Mouse (Mus musculus): ENCODE results near the gene Ak5. TPM values are rescaled to one million over a fixed set of nuclear protein-coding genes. Genes with fewer than 3 reads are reported as not detected.
A peak's percentile ranks its signal among the peaks of the same experiment; 100 is the strongest.

Ak5 gene
- polyA plus RNA-seq, 1 experiment from 2014 or later, result 2.0 TPM

DNA sequence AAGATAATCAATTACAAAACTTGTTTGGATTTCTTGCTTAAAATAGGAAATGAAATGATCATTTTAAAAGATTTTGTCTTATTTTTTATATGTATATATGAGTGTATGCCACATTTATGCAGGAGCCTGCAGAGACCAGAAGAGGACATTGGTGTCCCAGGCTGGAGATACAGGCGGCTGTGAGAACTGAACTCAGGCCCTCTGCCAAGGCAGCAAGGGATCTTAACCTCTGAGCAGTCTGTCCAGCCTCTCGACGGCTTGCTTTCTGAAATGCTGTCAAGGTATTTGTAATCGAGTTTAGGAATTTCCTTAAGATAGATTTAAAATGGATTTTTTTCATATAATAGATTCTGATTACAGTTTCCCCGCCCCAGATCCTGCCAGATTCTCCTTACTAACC is 20.4 kb upstream of the Ak5 start:
- no peaks in the 10 kb centered on the region for H3K27me3 ChIP-seq (ENCODE audit: low read depth, poor library complexity, severe bottlenecking)
- no peaks in the 10 kb centered on the region for H3K36me3 ChIP-seq
- no peak overlapping the region for H3K27ac ChIP-seq
- no peaks in the 10 kb centered on the region for H3K4me1 ChIP-seq
- 87% methylated on average over 5 of the region's 5 CpGs for WGBS
- H3K4me3 ChIP-seq, result no peak overlapping the region
- H3K9me3 ChIP-seq (replicated peaks), result no peaks in the 10 kb centered on the region
- no peak for DNase-seq (ENCODE audit: low spot score)

DNA sequence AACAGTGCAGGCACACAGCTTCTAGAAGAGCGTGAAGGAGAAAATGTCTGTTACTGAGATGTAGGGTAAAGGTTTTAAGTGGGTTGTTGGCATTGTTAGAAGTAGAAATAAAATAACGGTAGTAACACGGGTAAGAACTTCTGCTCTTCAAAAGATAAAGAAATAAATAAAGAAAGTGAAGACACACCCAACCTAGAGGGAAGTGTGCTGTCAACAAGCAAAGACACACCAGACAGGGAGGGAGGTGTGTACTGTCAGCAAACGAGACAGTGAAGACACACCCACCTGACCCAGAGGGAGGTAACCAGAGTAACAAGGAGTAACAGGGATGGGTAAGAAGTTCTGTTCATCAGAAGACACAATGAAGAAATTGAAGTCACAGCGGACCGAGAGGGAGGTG is 6.5 kb upstream of the Ak5 start:
- Histone ChIP-seq H3K9me3 (replicated peaks) (no peaks in the 10 kb centered on the region), H3K4me3 (no peak overlapping the region), H3K4me1 (0 out of 2 replicates have a peak, but pooled peaks cover 3% of the 10 kb centered on the region), H3K36me3 (no peaks in the 10 kb centered on the region), H3K27ac (no peak overlapping the region), H3K27me3 (ENCODE audit: low read depth, poor library complexity, severe bottlenecking) (peaks cover 9% of the 10 kb centered on the region; the same call in 1 of the 2 replicates)
- DNase-seq (ENCODE audit: low spot score), result no peak
- WGBS, result 84% methylated on average over 6 of the region's 6 CpGs

DNA sequence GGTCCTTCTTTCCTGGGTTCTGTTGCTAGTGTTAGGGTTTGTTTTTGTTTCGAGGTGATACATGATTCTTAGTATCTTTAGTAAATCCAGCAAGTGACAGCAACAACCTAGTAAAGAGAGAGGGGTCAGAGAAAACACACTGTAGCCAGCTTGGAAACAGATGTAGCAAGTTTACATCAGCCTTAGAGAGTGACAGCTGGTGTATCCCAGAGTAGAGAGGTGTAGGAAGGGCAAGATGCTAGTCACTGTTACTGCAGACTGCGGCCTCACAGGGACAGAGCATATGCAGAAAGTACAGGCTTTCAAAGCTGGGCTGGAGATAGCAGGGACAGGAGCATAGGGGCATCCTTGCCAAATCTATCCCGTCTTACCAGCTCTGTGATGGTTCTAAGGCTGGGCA is 1.6 kb upstream of the Ak5 start:
- Histone ChIP-seq H3K9me3 (replicated peaks) (no peaks in the 10 kb centered on the region), H3K36me3 (no peaks in the 10 kb centered on the region), H3K27me3 (ENCODE audit: low read depth, poor library complexity, severe bottlenecking) (peaks cover 57% of the 10 kb centered on the region), H3K4me1 (peaks cover 17% of the 10 kb centered on the region), H3K4me3 (no peak overlapping the region), H3K27ac (no peak overlapping the region)
- 83% methylated on average over 3 of the region's 3 CpGs for whole genome bisulfite sequencing
- no peak for DNase-seq (ENCODE audit: low spot score)

DNA sequence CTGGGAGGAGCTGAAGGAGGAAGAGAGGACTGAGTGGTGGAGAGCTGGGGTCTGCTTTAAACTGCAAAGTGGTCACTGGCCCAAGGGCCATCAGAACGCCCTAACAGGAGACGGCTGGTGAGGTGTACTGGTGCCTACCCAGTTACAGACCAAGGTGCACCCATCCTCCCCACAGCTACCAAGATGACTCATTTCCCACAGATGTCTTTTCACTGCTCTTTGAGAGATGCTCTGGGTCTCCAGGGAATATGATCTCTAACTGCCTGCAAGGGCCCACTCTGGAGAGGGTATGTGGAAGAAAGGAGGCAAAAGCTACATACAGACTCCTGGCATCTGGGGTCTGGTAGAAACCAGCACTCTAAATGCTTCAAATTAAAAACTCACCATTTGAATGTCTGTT is 633 bp upstream of the Ak5 start:
- Histone ChIP-seq H3K9me3 (replicated peaks) (no peaks in the 10 kb centered on the region), H3K36me3 (no peaks in the 10 kb centered on the region), H3K4me3 (no peak overlapping the region), H3K27me3 (ENCODE audit: low read depth, poor library complexity, severe bottlenecking) (peaks cover 61% of the 10 kb centered on the region), H3K4me1 (peaks cover 17% of the 10 kb centered on the region), H3K27ac (no peak overlapping the region)
- 63% methylated on average over 2 of the region's 2 CpGs for WGBS
- no peak for DNase-seq (ENCODE audit: low spot score)

DNA sequence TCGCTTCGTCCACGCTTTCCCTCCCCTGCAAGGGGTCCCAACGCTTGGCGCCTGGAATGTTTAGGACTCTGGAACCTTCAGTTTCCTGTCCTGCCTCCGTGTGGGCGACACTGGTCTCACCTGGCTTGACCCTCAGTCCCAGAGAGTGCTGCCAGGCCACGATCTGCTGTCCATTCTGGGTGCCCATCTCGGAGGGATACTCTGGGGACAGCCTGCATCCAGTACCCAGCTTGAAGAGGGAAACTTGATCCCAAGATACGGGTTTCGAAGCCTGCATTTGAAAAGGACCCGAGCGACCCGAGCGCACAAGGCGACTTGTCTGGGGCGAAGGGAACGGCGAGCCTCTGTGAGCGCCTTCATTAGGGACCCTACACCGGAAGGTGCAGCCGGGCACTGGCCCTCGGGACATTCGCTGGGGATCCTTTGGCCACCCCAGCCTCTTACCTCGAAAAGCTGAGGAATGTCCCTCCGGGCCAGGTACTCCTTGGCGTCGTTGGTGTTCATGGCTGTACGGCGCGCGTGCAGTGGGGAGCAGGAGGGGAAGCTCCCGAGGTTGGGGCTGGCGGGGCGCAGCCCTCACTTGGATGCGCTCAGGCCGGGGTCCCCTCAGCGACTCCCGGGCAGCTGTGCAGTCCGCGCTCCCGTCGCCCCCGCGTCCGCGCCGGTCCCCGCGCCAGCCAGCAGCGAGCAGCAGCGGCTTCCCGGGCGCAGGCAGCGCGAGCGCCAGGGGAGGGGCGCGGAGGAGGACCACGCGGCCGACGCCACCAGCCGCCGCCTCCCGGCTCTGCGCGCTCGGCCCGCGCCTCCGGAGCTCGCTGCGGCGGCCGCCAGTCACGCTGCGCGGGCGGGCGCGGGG is 576 bp downstream of the Ak5 start:
- Histone ChIP-seq H3K27ac (peak overlapping the region; percentile 82), H3K4me1 (peaks cover 17% of the 10 kb centered on the region), H3K36me3 (no peaks in the 10 kb centered on the region), H3K4me3 (peak overlapping the region; percentile 68), H3K9me3 (replicated peaks) (no peaks in the 10 kb centered on the region), H3K27me3 (ENCODE audit: low read depth, poor library complexity, severe bottlenecking) (peaks cover 61% of the 10 kb centered on the region)
- WGBS, result under 1% methylated on average over 81 of the region's 82 CpGs
- DNase-seq (ENCODE audit: low spot score), result peak; percentile 76

DNA sequence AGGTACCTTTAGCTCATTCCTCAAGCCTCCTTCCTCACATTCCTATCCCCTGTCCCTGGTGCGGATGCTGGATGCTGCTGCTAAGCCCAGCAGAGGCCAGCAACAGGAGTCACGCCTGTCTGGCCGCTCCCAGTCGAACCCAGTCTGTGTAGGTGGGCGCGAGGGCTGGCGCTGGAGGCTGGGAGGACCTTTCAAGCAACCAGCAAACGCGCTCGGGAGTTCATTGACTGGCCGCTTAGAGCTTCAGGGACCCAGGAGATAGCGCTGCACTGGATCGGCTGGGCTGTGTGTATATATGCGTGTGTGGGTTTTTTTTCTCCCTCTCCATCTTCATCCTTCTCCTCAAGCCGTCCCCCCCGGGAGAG is 1.2 kb downstream of the Ak5 start:
- Histone ChIP-seq H3K36me3 (no peaks in the 10 kb centered on the region), H3K4me1 (peaks cover 17% of the 10 kb centered on the region), H3K27me3 (ENCODE audit: low read depth, poor library complexity, severe bottlenecking) (peaks cover 57% of the 10 kb centered on the region), H3K27ac (no peak overlapping the region), H3K4me3 (peak overlapping the region; percentile 68), H3K9me3 (replicated peaks) (no peaks in the 10 kb centered on the region)
- peak; percentile 67 for DNase-seq (ENCODE audit: low spot score)
- WGBS, result under 1% methylated on average over 16 of the region's 16 CpGs

DNA sequence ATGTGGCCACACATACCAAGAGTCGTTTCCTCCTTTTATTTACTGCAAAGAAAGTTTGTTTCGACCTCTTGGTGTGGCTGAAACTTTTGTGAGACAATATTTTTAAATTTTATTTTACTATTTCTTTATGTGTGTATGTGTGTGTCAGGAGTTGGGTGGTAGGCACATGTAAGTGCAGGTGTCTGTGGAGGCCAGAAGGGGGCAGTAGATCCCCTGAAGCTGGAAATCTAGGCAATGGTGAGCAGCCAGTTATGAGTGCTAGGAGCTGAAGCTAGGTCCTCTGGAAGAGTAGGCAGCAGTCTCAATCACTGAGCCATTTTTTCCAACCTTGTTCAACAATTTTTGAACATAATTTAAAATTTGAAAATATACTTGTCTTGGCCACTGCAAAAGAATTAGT is 9.6 kb downstream of the Ak5 start:
- no peak overlapping the region for H3K4me3 ChIP-seq
- WGBS, result 86% methylated on average over 2 of the region's 2 CpGs
- H3K9me3 ChIP-seq (replicated peaks), result no peaks in the 10 kb centered on the region
- H3K27me3 ChIP-seq (ENCODE audit: low read depth, poor library complexity, severe bottlenecking), result no peaks in the 10 kb centered on the region
- DNase-seq (ENCODE audit: low spot score), result no peak
- no peaks in the 10 kb centered on the region for H3K4me1 ChIP-seq
- no peak overlapping the region for H3K27ac ChIP-seq
- no peaks in the 10 kb centered on the region for H3K36me3 ChIP-seq

DNA sequence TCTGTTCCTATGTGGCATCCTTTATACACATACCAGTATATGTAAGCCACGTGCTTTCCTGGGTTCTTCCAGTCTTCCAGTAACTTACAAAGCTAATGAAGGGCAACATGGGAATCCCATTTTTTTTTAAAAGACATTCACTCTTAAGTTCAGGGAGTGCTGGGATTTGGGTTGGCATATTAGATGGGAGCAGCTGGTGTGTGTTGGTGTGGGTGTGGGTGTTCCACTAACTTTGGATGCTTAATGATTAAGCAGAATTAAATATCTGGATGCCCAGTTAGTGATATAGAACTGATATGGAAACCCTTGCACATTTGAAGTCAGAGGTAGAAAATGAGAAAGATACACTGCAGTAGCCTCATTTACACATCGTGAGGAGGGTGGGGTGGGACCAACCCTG is 16.2 kb downstream of the Ak5 start:
- H3K36me3 ChIP-seq, result no peaks in the 10 kb centered on the region
- H3K27me3 ChIP-seq (ENCODE audit: low read depth, poor library complexity, severe bottlenecking), result no peaks in the 10 kb centered on the region
- whole genome bisulfite sequencing, result 84% methylated on average over 2 of the region's 2 CpGs
- H3K4me3 ChIP-seq, result no peak overlapping the region
- DNase-seq (ENCODE audit: low spot score), result no peak
- H3K27ac ChIP-seq, result no peak overlapping the region
- H3K9me3 ChIP-seq (replicated peaks), result no peaks in the 10 kb centered on the region
- H3K4me1 ChIP-seq, result no peaks in the 10 kb centered on the region

DNA sequence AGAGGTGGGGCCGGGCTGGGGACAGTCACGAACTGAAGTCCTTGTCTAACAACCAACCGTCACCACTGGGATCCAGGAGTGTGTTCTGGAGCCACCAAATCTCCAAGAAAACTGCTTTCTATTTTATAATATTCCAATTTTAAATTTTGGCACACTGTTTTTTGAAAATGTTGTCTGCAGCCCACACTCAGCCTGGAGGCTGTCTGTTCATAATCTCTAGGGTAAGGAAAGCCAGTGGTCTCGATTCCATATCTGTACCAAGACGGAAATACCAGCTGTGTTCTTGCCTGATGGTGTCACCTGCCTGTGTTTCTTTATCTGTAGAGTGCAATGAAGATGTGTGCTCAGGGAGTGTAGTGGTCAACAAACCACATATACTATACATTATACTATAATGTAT is 23.6 kb downstream of the Ak5 start:
- no peaks in the 10 kb centered on the region for H3K4me1 ChIP-seq
- WGBS, result 84% methylated on average over 5 of the region's 5 CpGs
- H3K27ac ChIP-seq, result no peak overlapping the region
- no peak overlapping the region for H3K4me3 ChIP-seq
- H3K27me3 ChIP-seq (ENCODE audit: low read depth, poor library complexity, severe bottlenecking), result no peaks in the 10 kb centered on the region
- DNase-seq (ENCODE audit: low spot score), result no peak
- H3K9me3 ChIP-seq (replicated peaks), result no peaks in the 10 kb centered on the region
- H3K36me3 ChIP-seq, result no peaks in the 10 kb centered on the region

DNA sequence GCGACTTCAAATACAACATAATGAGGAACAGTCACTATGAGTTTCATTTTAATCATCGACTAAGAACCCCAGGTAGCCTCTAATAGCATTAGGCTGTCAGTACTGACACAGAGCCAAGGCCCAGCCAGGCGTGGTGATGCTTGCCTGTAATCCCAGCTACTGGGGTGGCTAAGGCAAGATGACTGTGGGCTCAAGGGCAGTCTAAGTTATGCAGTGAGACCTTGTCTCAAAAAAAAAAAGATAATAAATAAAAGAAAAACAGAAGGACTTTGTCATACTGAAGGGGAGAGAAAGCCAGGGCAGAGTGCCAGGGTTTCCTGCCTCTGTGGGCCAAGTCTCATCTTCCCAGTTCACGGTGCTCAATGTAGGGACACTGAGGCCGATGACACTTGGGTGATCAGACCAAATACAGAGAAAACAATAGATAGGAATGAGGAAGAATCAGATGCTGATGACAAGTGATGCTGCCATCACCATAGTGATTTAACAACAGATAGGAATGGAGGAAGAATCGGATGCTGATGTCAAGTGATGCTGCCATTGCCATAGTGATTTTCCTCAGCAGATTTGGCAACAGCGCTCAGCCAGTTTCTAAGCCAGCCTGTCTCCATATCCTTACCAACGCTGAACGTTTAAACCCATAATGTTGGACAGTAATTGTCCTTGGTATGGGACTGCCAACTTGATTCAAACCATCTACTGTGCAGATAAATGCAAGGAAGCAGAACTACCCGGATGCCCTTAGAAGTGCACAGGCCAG is 42.9 kb downstream of the Ak5 start:
- 87% methylated on average over 10 of the region's 10 CpGs for WGBS
- Histone ChIP-seq H3K36me3 (no peaks in the 10 kb centered on the region), H3K4me1 (no peaks in the 10 kb centered on the region), H3K9me3 (replicated peaks) (no peaks in the 10 kb centered on the region), H3K27me3 (ENCODE audit: low read depth, poor library complexity, severe bottlenecking) (no peaks in the 10 kb centered on the region), H3K4me3 (no peak overlapping the region), H3K27ac (no peak overlapping the region)
- DNase-seq (ENCODE audit: low spot score), result no peak

DNA sequence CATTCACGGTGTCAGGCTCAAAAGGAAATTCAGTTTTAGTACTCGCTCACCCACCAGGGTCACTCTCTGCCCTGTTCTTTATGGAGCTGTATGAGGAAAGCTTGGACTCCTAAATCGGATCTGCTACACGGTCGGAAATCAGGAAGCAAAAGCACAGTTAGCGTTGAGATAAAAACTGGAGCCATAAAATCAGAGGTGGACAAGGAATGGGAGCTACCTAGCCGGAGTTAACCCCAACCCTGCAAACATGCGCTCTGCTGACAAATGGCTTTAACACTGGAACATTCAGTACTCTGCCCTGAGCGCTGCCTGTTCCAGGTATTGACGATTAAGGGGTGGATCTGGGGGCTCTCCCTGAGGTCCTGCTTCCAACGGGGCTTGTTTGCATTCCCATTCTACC is 47.6 kb downstream of the Ak5 start:
- Histone ChIP-seq H3K9me3 (replicated peaks) (no peaks in the 10 kb centered on the region), H3K4me3 (no peak overlapping the region), H3K27ac (no peak overlapping the region), H3K27me3 (ENCODE audit: low read depth, poor library complexity, severe bottlenecking) (no peaks in the 10 kb centered on the region), H3K36me3 (no peaks in the 10 kb centered on the region), H3K4me1 (no peaks in the 10 kb centered on the region)
- 73% methylated on average over 11 of the region's 11 CpGs for WGBS
- DNase-seq (ENCODE audit: low spot score), result no peak

DNA sequence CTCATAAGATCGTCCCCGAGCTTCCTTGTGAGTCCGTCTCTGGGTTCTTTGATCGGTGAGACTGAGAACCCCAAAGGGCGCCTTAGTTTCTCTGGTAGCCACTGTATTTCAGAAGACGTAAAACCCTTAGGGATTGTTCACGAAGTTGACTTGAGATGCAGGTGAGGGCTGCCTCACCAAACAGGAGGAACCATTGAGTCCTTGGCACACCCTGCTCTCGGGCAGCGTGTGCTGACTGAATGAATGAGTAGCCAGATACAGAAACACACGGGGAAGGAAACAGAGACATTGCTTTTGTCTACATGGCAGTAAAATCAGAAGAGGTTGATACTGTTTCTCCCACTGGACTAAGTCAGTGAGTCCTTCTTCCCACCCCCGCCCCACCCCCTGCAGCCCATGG is 48.1 kb downstream of the Ak5 start:
- no peaks in the 10 kb centered on the region for H3K9me3 ChIP-seq (replicated peaks)
- no peak overlapping the region for H3K27ac ChIP-seq
- 91% methylated on average over 11 of the region's 11 CpGs for WGBS
- H3K4me1 ChIP-seq, result no peaks in the 10 kb centered on the region
- H3K27me3 ChIP-seq (ENCODE audit: low read depth, poor library complexity, severe bottlenecking), result no peaks in the 10 kb centered on the region
- no peak for DNase-seq (ENCODE audit: low spot score)
- H3K36me3 ChIP-seq, result no peaks in the 10 kb centered on the region
- no peak overlapping the region for H3K4me3 ChIP-seq

DNA sequence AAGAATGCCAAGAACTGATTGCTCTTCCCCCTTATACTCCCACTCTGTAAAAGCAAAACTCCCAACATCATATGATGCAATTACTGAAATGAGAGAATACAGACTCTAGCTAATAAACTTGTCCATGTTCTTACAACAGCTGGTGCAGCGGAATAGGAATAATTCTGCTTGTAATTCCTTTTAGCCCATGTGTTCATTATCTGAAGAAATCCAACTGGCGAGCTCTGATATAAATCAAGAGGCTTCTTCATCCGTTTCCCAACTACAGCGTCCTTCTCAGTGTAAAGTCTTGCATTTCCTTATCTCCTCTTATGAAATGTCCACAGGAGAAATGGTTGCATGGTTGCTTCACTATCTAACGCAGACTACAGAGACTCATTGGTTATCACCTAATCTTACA is 59.1 kb downstream of the Ak5 start:
- H3K27me3 ChIP-seq (ENCODE audit: low read depth, poor library complexity, severe bottlenecking), result no peaks in the 10 kb centered on the region
- WGBS, result 94% methylated on average over 5 of the region's 5 CpGs

More for the DNA sequence above, 59.1 kb downstream of the Ak5 start:
- Histone ChIP-seq H3K27ac (no peak overlapping the region), H3K4me1 (no peaks in the 10 kb centered on the region), H3K4me3 (no peak overlapping the region), H3K36me3 (no peaks in the 10 kb centered on the region), H3K9me3 (replicated peaks) (no peaks in the 10 kb centered on the region)
- DNase-seq (ENCODE audit: low spot score), result no peak
